Mouse (Mus musculus): ENCODE measurements around the gene Slamf7.

DNA sequence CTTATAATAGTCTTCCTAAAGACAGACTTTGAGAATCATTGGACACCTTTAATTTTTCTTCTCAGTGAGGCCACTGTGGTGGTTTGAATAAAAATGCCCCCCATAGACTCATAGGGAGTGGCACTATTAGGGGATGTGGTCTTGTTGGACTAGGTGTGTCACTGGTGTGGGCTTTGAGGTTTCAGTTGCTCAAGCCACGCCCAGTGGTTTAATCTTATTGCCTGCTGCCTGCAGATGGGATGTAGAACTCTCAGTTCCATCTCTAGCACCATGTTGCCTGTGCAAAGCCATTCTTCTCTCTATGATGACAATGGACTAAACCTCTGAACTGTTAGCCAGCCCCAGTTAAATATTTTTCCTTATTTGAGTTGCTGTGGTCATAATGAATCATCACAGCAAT is 24.9 kb upstream of the Slamf7 start:
- TF ChIP-seq CTCF (IDR thresholded peaks at IDR 0.05; ENCODE audit: extremely low read depth, insufficient read length, insufficient replicate concordance, low read depth, low read length) (no peak), POLR2A (IDR thresholded peaks at IDR 0.05; ENCODE audit: low read depth, low read length) (no peak)
